Mouse (Mus musculus) stomach, postnatal 0 days (tissue): ENCODE measurements around the gene Cd72. TPM values are rescaled to one million over a fixed set of nuclear protein-coding genes. Genes with fewer than 3 reads are reported as not detected.
A peak's percentile ranks its signal among the peaks of the same experiment; 100 is the strongest.

Source experiments
- ATAC-seq: fragments of 200-750 bp; cut with Nextera tagmentation; 2 replicates; pipeline ENCODE4 v1.8.0; 2017; ENCODE audit not compliant: low FRiP score, low TSS enrichment
- DNase-seq: peaks from one replicate; pipeline ENCODE4 v3.0.0-alpha.2; 2016; ENCODE audit warnings: low spot score
- H3K27ac ChIP-seq: fragments of 300-500 bp; sonication (generic); replicated peaks from 2 replicates; pipeline ENCODE4 v1.5.1; 2014; ENCODE audit warnings: mild to moderate bottlenecking, control low read depth
- H3K27me3 ChIP-seq: fragments of 300-500 bp; sonication (generic); 2 replicates; pipeline ENCODE4 v1.6.1; 2014; ENCODE audit warnings: low read length; ENCODE audit not compliant: control insufficient read depth, insufficient read depth
- H3K36me3 ChIP-seq: fragments of 300-500 bp; sonication (generic); 2 replicates; pipeline ENCODE4 v1.6.1; 2014; ENCODE audit warnings: low read length, mixed read lengths; ENCODE audit not compliant: control insufficient read depth, insufficient read depth
- H3K4me1 ChIP-seq: fragments of 300-500 bp; sonication (generic); replicated peaks from 2 replicates; pipeline ENCODE4 v1.6.1; 2014; ENCODE audit warnings: antibody characterized with exemption; ENCODE audit not compliant: control insufficient read depth, insufficient read depth
- H3K4me2 ChIP-seq: fragments of 300-500 bp; sonication (generic); replicated peaks from 2 replicates; pipeline ENCODE4 v1.6.1; 2014; ENCODE audit warnings: low read depth, mild to moderate bottlenecking, control low read depth, moderate library complexity
- H3K4me3 ChIP-seq: fragments of 300-500 bp; sonication (generic); 2 replicates; pipeline ENCODE4 v1.5.1; 2014; ENCODE audit warnings: low read depth, low read length, control low read depth
- H3K9ac ChIP-seq: fragments of 300-500 bp; sonication (generic); 2 replicates; pipeline ENCODE4 v1.6.1; 2014; ENCODE audit warnings: mild to moderate bottlenecking, low read length, control low read depth, mixed read lengths
- H3K9me3 ChIP-seq: fragments of 300-500 bp; sonication (generic); 2 replicates; pipeline ENCODE4 v1.6.1; 2016; ENCODE audit warnings: low read length; ENCODE audit not compliant: control insufficient read depth
- CTCF ChIP-seq: IDR thresholded peaks from 2 replicates; pipeline ENCODE4 v1.5.1; 2016; ENCODE audit warnings: antibody characterized with exemption, low read depth, mild to moderate bottlenecking, moderate library complexity
- EP300 ChIP-seq: optimal IDR thresholded peaks from 2 replicates; pipeline ENCODE3; 2016; ENCODE audit warnings: antibody characterized with exemption
- WGBS: fragments of 180-500 bp; shearing (Covaris S2); extraction: QIAGEN DNeasy Blood & Tissue Kit; methylation state at CpG from one replicate; pipeline ENCODE4 v1.1.7; 2014; 5-methylcytosine and 5-hydroxymethylcytosine counted together
- polyA plus RNA-seq: library from polyadenylated mRNA; unstranded; fragments of >200 nt; fragmentation: Nextera tagmentation; extraction: Ambion mirVana; gene quantifications from 2 replicates; pipeline ENCODE4 v1.2.1, GENCODE M21; 2015

Gene Cd72
- polyA plus RNA-seq, 1 experiment from 2014 or later, result 2.8 TPM

GRCm38 (mm10) chr4:43497946-43498345, 43.5 kb upstream of the Cd72 start:
- WGBS, result 58% methylated on average over 4 of the region's 4 CpGs
- no peak for ATAC-seq
- DNase-seq, result no peak
- H3K27ac ChIP-seq, result 0 out of 2 replicates have a peak overlapping the region, but pooled peaks have one; percentile 4
- H3K4me3 ChIP-seq, result no peak overlapping the region
- no peaks in the 10 kb centered on the region for H3K36me3 ChIP-seq
- H3K4me1 ChIP-seq, result 0 out of 2 replicates have a peak, but pooled peaks cover 5% of the 10 kb centered on the region
- H3K9ac ChIP-seq, result no peak overlapping the region
- peak overlapping the region; percentile 80 for H3K4me2 ChIP-seq
- TF ChIP-seq CTCF, result no peak
- no peak for TF ChIP-seq EP300
- no peaks in the 10 kb centered on the region for H3K9me3 ChIP-seq
- no peaks in the 10 kb centered on the region for H3K27me3 ChIP-seq

GRCm38 (mm10) chr4:43497405-43497804, 43.0 kb upstream of the Cd72 start:
- Histone ChIP-seq H3K4me3 (no peak overlapping the region), H3K4me1 (0 out of 2 replicates have a peak, but pooled peaks cover 5% of the 10 kb centered on the region), H3K27me3 (no peaks in the 10 kb centered on the region), H3K27ac (0 out of 2 replicates have a peak overlapping the region, but pooled peaks have one; percentile 4), H3K36me3 (no peaks in the 10 kb centered on the region), H3K9me3 (no peaks in the 10 kb centered on the region), H3K9ac (no peak overlapping the region), H3K4me2 (no peak overlapping the region)
- DNase-seq (no peak), ATAC-seq (no peak)
- TF ChIP-seq EP300 (no peak), CTCF (no peak)
- WGBS, result 93% methylated on average over 8 of the region's 8 CpGs

DNA sequence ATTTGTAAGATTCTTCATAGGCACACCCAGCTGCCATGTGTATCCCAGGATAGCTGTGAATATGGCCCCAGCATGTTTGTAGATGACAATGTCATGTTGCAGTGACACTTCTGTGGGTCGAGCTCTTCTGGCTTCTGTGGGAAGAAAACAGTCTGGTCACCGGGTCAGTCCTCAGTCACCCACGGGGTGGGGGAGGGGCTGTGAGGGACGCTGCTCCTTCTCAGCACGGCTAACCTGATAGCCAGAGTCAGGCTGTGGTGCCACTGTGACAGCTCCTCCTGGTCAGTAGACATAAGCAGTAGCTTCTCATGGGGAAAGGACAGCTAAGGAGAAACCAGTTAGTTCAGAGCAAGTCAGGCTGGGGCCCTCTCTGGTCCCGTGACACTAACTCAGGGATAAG, 42.2 kb upstream of the Cd72 start:
- H3K27me3 ChIP-seq, result no peaks in the 10 kb centered on the region
- H3K4me2 ChIP-seq, result no peak overlapping the region
- no peak overlapping the region for H3K27ac ChIP-seq
- TF ChIP-seq CTCF (no peak), EP300 (no peak)
- H3K9ac ChIP-seq, result no peak overlapping the region
- 0 out of 2 replicates have a peak, but pooled peaks cover 5% of the 10 kb centered on the region for H3K4me1 ChIP-seq
- H3K4me3 ChIP-seq, result no peak overlapping the region
- no peaks in the 10 kb centered on the region for H3K36me3 ChIP-seq
- no peaks in the 10 kb centered on the region for H3K9me3 ChIP-seq
- DNase-seq (no peak), ATAC-seq (no peak)
- 72% methylated on average over 6 of the region's 6 CpGs for WGBS

DNA sequence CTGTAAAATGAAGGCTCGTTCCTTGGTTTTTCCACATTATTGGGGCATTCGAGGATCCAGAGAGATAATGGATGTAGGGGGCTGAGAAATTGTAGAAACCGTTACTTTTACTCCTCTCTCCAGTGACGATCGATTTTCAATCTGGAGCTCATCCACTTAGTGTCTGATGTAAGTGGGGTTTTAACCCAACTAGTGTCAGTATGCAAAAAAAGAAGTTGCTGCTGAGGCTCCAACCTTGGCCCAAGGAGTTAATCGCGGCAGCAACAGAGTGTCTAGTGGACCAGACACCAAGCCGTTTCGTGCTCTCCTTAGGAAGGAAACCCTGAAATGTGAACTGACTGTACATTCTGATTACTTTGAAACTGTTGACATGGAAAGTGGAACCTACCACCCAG, 39.4 kb upstream of the Cd72 start:
- Histone ChIP-seq H3K27ac (peak overlapping the region; percentile 89), H3K4me2 (peak overlapping the region; percentile 74), H3K4me1 (0 out of 2 replicates have a peak, but pooled peaks cover 3% of the 10 kb centered on the region), H3K27me3 (no peaks in the 10 kb centered on the region), H3K36me3 (no peaks in the 10 kb centered on the region), H3K9ac (peak overlapping the region; percentile 86), H3K4me3 (peak overlapping the region; percentile 73), H3K9me3 (no peaks in the 10 kb centered on the region)
- DNase-seq, result no peak
- TF ChIP-seq CTCF (no peak), EP300 (no peak)
- under 1% methylated on average over 9 of the region's 9 CpGs for WGBS
- ATAC-seq, result no peak

- under 1% methylated on average over 47 of the region's 47 CpGs for WGBS
- no peaks in the 10 kb centered on the region for H3K4me1 ChIP-seq
- H3K9ac ChIP-seq, result peak overlapping the region; percentile 86
- no peaks in the 10 kb centered on the region for H3K9me3 ChIP-seq
- peak; percentile 84 for ATAC-seq
- H3K4me3 ChIP-seq, result peak overlapping the region; percentile 73
- no peaks in the 10 kb centered on the region for H3K36me3 ChIP-seq
- H3K27me3 ChIP-seq, result no peaks in the 10 kb centered on the region
- H3K27ac ChIP-seq, result peak overlapping the region; percentile 89
- TF ChIP-seq CTCF (peak; percentile 31; the same call in 1 of the 2 replicates), EP300 (peak; percentile 45)
- DNase-seq, result peak; percentile 94
- H3K4me2 ChIP-seq, result peak overlapping the region; percentile 74
Observed at GRCm38 (mm10) chr4:43493186-43493845, 38.9 kb upstream of the Cd72 start.

GRCm38 (mm10) chr4:43492821-43493185, 38.4 kb upstream of the Cd72 start, which contains the start of gene Ccdc107:
Ccdc107 (plus strand) TSS chr4:43492900.
- H3K9me3 ChIP-seq, result no peaks in the 10 kb centered on the region
- H3K4me2 ChIP-seq, result peak within 1 kb of the TSS; percentile 74
- WGBS, result under 1% methylated on average over 25 of the region's 25 CpGs
- TF ChIP-seq EP300, result no peak
- no peak for TF ChIP-seq CTCF
- peak within 1 kb of the TSS; percentile 89 for H3K27ac ChIP-seq
- H3K36me3 ChIP-seq, result no peaks in the 10 kb centered on the region
- H3K27me3 ChIP-seq, result no peaks in the 10 kb centered on the region
- no peaks in the 10 kb centered on the region for H3K4me1 ChIP-seq
- H3K9ac ChIP-seq, result peak within 1 kb of the TSS; percentile 86
- peak within 1 kb of the TSS; percentile 73 for H3K4me3 ChIP-seq
- peak; percentile 90 for DNase-seq
- peak; percentile 96 for ATAC-seq
